Mouse (Mus musculus) embryonic facial prominence, embryonic 10.5 days (tissue): ENCODE data around the gene Bex3. TPM values are rescaled to one million over a fixed set of nuclear protein-coding genes. Genes with fewer than 3 reads are reported as not detected.
A peak's percentile ranks its signal among the peaks of the same experiment; 100 is the strongest.
"Not testable (repeated sequence)": the region's sequence is repeated elsewhere in the genome, so short reads cannot be mapped to it uniquely, and the experiment has no call there.

Experiments used
- DNase-seq: peaks from one replicate; pipeline ENCODE4 v3.0.0-alpha.2; 2017; ENCODE audit warnings: low spot score
- H3K27ac ChIP-seq: fragments of 300-500 bp; sonication (generic); replicated peaks from 2 replicates; pipeline ENCODE4 v1.5.1; 2016; ENCODE audit warnings: mild to moderate bottlenecking
- H3K27me3 ChIP-seq: fragments of 300-500 bp; sonication (generic); replicated peaks from 2 replicates; pipeline ENCODE4 v1.6.1; 2016; ENCODE audit warnings: low read depth, mild to moderate bottlenecking; ENCODE audit not compliant: poor library complexity, severe bottlenecking
- H3K36me3 ChIP-seq: fragments of 300-500 bp; sonication (generic); replicated peaks from 2 replicates; pipeline ENCODE4 v1.6.1; 2016; ENCODE audit warnings: mild to moderate bottlenecking, moderate library complexity
- H3K4me1 ChIP-seq: fragments of 300-500 bp; sonication (generic); 2 replicates; pipeline ENCODE4 v1.6.1; 2016
- H3K4me3 ChIP-seq: fragments of 300-500 bp; sonication (generic); 2 replicates; pipeline ENCODE4 v1.5.1; 2016; ENCODE audit warnings: mild to moderate bottlenecking, moderate library complexity
- H3K9me3 ChIP-seq: fragments of 300-500 bp; sonication (generic); 2 replicates; pipeline ENCODE4 v1.6.1; 2016; ENCODE audit warnings: mild to moderate bottlenecking
- WGBS: fragments of 180-500 bp; shearing (Covaris S2); methylation state at CpG from one replicate; pipeline ENCODE4 v1.1.7; 2016; 5-methylcytosine and 5-hydroxymethylcytosine counted together
- polyA plus RNA-seq: library from polyadenylated mRNA; unstranded; fragments of >200 nt; fragmentation: Nextera tagmentation; extraction: Ambion mirVana; gene quantifications from 2 replicates; pipeline ENCODE4 v1.2.1, GENCODE M21; 2016

Gene Bex3
- polyA plus RNA-seq, 1 experiment from 2014 or later: 691 TPM

DNA sequence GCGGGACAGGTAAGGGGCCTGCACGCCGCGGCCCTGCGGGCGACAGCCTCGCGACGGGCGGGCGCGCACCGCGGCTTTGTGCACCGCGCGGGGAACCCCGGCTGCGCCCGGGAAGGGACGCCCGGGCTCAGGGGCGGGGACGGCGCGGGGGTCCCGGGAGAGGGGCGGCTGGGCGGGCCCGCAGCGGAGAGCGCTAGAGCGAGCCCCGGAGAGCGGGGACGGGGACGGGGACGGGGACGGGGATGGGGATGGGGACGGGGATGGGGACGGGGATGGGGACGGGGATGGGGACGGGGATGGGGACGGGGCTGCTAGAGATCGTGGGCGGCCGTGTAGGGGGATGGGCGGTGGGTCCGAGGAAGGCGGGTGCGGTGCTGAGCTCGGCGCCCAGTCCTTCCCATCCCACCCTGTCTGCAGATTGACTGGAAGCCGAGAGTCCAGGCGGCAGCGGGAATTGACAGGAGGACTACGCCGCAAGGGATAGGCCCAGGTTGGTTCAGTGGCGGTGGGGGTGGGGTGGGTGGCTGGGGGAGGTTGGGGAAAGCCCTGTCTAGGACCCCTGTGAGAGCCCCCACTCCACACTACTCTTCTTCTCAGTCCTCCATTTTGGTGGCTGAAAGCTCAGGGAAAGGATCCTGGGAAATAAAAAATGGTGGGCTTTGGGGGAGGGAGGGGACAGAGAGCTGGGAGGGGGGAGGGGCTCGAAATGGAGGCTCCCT lies 499 bp downstream of the Bex3 start:
- H3K9me3 ChIP-seq: not testable (repeated sequence)
- Histone ChIP-seq H3K4me3 (peak overlapping the region; percentile 59), H3K4me1 (peaks cover 17% of the 10 kb centered on the region), H3K36me3 (peaks cover 15% of the 10 kb centered on the region), H3K27ac (peak overlapping the region; percentile 82), H3K27me3 (peaks cover 15% of the 10 kb centered on the region)
- 12% methylated on average over 18 of the region's 60 CpGs for WGBS
- peak; percentile 42 for DNase-seq

DNA sequence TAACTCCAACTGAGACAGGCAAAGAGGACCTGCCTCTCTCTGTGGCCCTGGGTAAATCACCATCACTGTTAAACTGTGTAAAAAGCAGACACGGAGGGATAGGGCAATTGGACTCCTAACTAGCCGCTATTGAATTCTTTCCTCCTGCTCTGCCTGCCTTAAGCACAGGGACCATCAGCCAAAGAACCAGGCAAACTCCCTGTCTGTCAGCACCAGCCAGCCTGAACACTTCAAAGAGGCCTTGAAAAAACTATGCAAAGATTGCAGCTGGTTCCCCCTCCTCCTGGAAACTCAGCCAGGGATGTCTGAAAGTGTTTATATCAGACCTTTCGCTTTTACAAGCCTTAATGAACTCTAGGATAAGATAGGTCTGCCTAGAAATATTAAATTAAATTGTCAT lies 4.5 kb downstream of the Bex3 start:
- no peak overlapping the region for H3K27ac ChIP-seq
- H3K9me3 ChIP-seq: no peaks in the 10 kb centered on the region
- peaks cover 17% of the 10 kb centered on the region for H3K4me1 ChIP-seq
- no peak overlapping the region for H3K4me3 ChIP-seq
- 28% methylated on average over 3 of the region's 3 CpGs for WGBS
- H3K36me3 ChIP-seq: peaks cover 15% of the 10 kb centered on the region
- peaks cover 28% of the 10 kb centered on the region for H3K27me3 ChIP-seq
- peak; percentile 36 for DNase-seq

DNA sequence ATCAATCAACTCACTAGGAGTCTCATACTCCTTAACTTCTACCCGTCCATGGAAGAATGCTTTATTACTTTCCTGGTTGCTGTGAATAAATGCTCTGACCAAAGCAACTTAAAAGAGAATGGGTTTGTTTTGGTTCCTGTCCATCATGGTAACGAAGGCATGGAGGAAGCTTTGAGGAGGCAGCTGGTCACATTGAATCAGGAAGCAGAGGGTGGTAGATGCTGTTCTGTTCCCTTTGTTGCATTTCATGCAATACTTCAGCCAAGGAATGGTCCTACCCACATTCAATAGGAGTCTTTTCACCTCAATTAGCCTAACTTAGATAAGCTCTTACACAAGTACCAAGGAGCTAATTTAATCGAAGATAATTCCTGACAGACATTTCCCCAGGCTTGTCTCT lies 5.3 kb downstream of the Bex3 start:
- peaks cover 15% of the 10 kb centered on the region for H3K36me3 ChIP-seq
- H3K9me3 ChIP-seq: no peaks in the 10 kb centered on the region
- peaks cover 17% of the 10 kb centered on the region for H3K4me1 ChIP-seq
- no peak overlapping the region for H3K4me3 ChIP-seq
- H3K27ac ChIP-seq: no peak overlapping the region
- 33% methylated on average over 3 of the region's 3 CpGs for WGBS
- DNase-seq: no peak
- H3K27me3 ChIP-seq: peaks cover 33% of the 10 kb centered on the region

DNA sequence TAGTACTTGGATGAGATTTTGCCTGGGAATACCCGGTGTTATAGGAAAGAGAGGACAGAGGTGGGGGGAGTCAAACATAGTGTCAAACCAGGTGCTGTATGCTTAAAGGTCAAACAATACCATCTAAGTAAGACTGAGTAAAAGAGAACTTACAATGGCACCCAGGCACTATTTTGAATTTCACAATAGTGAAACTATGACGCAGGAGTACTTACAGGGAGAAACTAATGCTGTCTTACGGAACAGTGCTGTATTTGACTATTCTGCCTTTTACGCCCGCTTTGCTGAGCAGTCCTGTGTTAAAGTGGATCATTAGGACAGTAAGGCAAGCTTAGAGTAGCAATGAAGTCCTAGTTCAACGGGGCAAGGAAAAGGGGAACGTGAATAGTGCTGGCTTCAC lies 7.5 kb downstream of the Bex3 start:
- WGBS: 85% methylated on average over 7 of the region's 7 CpGs
- DNase-seq: no peak
- Histone ChIP-seq H3K9me3 (no peaks in the 10 kb centered on the region), H3K27me3 (peaks cover 33% of the 10 kb centered on the region), H3K27ac (no peak overlapping the region), H3K36me3 (no peaks in the 10 kb centered on the region), H3K4me1 (peaks cover 3% of the 10 kb centered on the region; the same call in 1 of the 2 replicates), H3K4me3 (no peak overlapping the region)

- peaks cover 33% of the 10 kb centered on the region for H3K27me3 ChIP-seq
- no peak overlapping the region for H3K27ac ChIP-seq
- H3K36me3 ChIP-seq: no peaks in the 10 kb centered on the region
- DNase-seq: no peak
- no peak overlapping the region for H3K4me3 ChIP-seq
- no peaks in the 10 kb centered on the region for H3K9me3 ChIP-seq
- 0 out of 2 replicates have a peak, but pooled peaks cover 3% of the 10 kb centered on the region for H3K4me1 ChIP-seq
These were observed 8.3 kb downstream of the Bex3 start for GRCm38 (mm10) chrX:136278401-136278800.

DNA sequence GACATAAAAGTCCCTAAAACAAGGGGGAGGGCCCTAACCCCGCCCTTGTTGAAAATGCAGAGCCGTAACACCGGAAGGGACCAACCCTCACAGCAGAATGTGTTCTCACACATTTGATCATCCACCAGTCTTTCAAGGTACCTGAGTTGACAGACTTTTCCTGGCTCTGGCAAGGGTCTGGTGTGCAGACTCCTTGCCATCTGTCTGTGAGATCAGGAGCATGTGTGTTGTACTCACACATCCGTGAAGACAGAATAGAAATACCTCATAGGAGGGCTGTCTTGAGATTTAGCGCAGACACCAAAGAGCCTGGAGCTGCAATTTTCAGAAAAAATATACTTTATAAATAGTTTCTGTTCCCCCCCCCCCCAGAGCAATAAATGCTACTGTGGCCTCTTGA lies 9.4 kb downstream of the Bex3 start:
- DNase-seq: no peak
- Histone ChIP-seq H3K27me3 (peaks cover 32% of the 10 kb centered on the region), H3K9me3 (no peaks in the 10 kb centered on the region), H3K4me1 (0 out of 2 replicates have a peak, but pooled peaks cover 2% of the 10 kb centered on the region), H3K27ac (no peak overlapping the region), H3K4me3 (no peak overlapping the region), H3K36me3 (no peaks in the 10 kb centered on the region)
- WGBS: 85% methylated on average over 5 of the region's 5 CpGs

DNA sequence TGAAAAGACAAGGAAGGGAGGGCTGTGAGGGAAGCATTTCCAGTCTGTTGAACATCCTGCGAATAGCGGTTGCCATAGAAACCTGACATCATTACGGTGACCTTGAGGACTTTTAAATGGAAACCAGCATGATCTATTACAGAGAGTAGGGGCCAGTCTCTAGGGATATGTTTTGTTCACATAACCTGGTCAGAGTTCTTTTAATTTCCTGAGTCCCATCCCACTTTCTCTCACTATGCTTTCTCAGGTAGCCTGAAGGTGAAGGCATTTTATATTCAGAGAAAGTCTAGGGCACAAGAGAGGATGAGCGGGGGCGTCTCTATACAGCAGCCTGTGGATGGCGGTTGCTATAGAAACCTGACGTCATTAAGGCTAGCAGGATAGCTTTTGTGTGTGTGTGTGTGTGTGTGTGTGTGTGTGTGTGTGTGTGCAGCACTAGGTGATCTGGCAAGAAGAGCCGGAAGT lies 20.8 kb downstream of the Bex3 start:
- Histone ChIP-seq H3K9me3 (no peaks in the 10 kb centered on the region), H3K4me1 (peaks cover 5% of the 10 kb centered on the region; the same call in 1 of the 2 replicates), H3K27ac (peak overlapping the region; percentile 75), H3K4me3 (peak overlapping the region; percentile 37), H3K27me3 (peaks cover 10% of the 10 kb centered on the region), H3K36me3 (no peaks in the 10 kb centered on the region)
- 30% methylated on average over 8 of the region's 8 CpGs for WGBS
- DNase-seq: peak; percentile 73

GRCm38 (mm10) chrX:136304295-136304694 lies 34.2 kb downstream of the Bex3 start:
- peak; percentile 21 for DNase-seq
- 0 out of 2 replicates have a peak, but pooled peaks cover 4% of the 10 kb centered on the region for H3K27me3 ChIP-seq
- H3K27ac ChIP-seq: no peak overlapping the region
- H3K4me1 ChIP-seq: no peaks in the 10 kb centered on the region
- H3K4me3 ChIP-seq: no peak overlapping the region
- no peaks in the 10 kb centered on the region for H3K36me3 ChIP-seq
- H3K9me3 ChIP-seq: no peaks in the 10 kb centered on the region

DNA sequence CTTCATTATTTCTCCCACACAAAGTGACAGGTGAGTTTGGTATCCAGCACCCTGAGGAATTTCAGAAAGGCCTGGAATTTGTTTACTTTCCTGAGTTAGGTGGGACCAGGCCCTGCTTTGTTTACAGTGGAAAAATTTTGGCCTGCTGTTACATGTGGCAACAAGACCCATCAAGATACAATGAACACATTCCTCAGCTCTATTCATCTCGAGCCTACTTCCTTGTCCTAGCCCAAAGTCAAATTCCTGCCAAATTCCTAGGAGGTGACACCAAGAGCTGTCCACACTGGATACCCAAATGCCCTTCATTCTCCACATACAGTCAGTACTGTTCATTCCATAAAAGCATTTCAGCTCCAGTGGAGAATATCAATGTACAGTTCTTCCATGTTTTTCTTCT lies 36.1 kb downstream of the Bex3 start:
- DNase-seq: no peak
- Histone ChIP-seq H3K36me3 (no peaks in the 10 kb centered on the region), H3K4me1 (no peaks in the 10 kb centered on the region), H3K27ac (no peak overlapping the region), H3K9me3 (no peaks in the 10 kb centered on the region), H3K4me3 (no peak overlapping the region), H3K27me3 (0 out of 2 replicates have a peak, but pooled peaks cover 4% of the 10 kb centered on the region)
- WGBS: 52% methylated on average over 1 of the region's 1 CpGs

DNA sequence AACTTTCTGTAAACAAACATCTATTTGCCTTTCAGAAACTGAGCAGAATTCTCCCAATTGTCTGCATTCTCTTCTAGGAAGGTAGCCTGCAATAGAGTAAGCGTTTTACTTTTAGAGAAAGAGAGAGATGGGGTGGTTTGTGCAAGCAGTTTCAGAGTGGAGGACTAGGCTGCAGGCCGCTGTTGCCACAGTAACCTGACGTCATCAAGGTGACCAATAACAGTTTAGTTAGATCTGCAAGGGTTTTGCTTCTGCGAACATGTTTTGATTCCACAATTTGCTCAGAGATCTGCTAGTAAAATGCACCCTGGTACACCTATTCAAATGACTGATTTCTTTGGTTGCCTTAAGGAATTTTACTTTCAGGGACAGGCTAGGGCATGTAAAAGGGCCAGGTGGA lies 43.2 kb downstream of the Bex3 start:
- H3K4me3 ChIP-seq: peak overlapping the region; percentile 34
- H3K4me1 ChIP-seq: peaks cover 4% of the 10 kb centered on the region; the same call in 1 of the 2 replicates
- DNase-seq: peak; percentile 51
- H3K9me3 ChIP-seq: no peaks in the 10 kb centered on the region
- 0 out of 2 replicates have a peak, but pooled peaks cover 4% of the 10 kb centered on the region for H3K27me3 ChIP-seq
- H3K36me3 ChIP-seq: no peaks in the 10 kb centered on the region
- peak overlapping the region; percentile 73 for H3K27ac ChIP-seq
- 45% methylated on average over 4 of the region's 4 CpGs for WGBS

DNA sequence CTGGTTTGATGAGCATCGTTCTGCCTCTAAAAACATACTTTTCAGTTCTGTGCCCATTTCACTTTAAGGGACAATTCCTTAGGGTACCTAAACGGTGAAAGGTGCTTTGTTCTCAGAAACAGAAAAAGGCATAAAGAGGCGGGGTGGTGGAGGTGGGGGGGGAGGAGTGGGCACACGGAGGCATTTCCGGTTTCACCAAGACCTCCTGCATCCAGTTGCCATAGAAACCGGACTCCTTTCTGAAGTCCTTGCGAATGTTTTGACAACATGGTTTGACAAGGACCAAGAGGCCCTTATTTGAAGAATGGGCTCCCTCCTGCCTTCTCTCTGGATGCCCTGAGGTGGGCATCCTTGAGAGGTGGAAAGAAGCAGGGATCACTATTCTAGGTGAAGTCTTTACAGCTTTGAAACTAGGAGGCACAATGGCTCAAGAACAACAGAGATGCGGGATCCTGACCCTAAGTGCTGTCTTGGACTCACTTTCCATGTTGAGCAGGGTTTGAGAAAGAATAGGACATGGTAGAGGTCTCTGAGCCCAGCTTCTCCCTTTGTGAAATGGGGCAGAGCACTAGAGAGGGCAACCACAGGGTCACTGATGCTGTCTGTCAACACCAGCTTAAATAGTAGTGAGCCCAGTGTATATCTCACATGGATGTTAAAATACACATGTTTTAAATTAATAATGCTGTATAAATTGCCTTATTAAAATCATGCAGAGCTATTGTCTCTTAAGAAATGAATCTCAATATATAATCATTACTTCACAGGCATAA lies 43.9 kb downstream of the Bex3 start:
- H3K27me3 ChIP-seq: 0 out of 2 replicates have a peak, but pooled peaks cover 5% of the 10 kb centered on the region
- no peaks in the 10 kb centered on the region for H3K9me3 ChIP-seq
- WGBS: 23% methylated on average over 8 of the region's 8 CpGs
- DNase-seq: peak; percentile 63
- H3K4me3 ChIP-seq: peak overlapping the region; percentile 34
- H3K4me1 ChIP-seq: peaks cover 4% of the 10 kb centered on the region; the same call in 1 of the 2 replicates
- no peaks in the 10 kb centered on the region for H3K36me3 ChIP-seq
- H3K27ac ChIP-seq: peak overlapping the region; percentile 73

DNA sequence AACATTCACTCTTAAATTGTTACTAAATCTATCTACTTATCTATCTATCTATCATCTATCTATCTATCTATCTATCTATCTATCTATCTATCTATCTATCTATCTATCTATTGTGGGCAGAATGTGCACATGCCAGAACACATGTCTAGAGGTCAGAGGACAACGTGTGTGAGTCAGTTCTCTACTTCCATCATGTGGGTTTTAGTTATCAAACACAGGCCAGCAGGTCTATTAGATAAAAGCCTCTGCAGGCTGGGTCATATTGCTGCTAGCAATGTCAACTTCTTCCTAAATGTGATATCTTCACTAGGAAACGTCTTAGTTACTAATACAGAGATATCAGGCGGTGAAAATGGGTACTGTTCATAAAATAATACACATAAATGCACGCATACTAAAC lies 49.9 kb downstream of the Bex3 start:
- Histone ChIP-seq H3K27me3 (peaks cover 7% of the 10 kb centered on the region; the same call in 1 of the 2 replicates), H3K9me3 (no peaks in the 10 kb centered on the region), H3K27ac (no peak overlapping the region), H3K4me3 (no peak overlapping the region), H3K36me3 (no peaks in the 10 kb centered on the region), H3K4me1 (no peaks in the 10 kb centered on the region)
- DNase-seq: no peak
- WGBS: 75% methylated on average over 4 of the region's 4 CpGs
